Mouse (Mus musculus): ENCODE results near the gene Pafah1b1. TPM values are rescaled to one million over a fixed set of nuclear protein-coding genes. Genes with fewer than 3 reads are reported as not detected.

Gene Pafah1b1
- polyA plus RNA-seq, 1 experiment from 2014 or later, result 90.2 TPM

- Histone ChIP-seq H3K27me3 (ENCODE audit: control insufficient read depth, insufficient read depth, low read length) (no peaks in the 10 kb centered on the region), H3K4me1 (replicated peaks; ENCODE audit: control insufficient read depth, insufficient read depth, low read length) (no peaks in the 10 kb centered on the region), H3K4me3 (ENCODE audit: low read depth, low read length) (no peak overlapping the region), H3K36me3 (ENCODE audit: control insufficient read depth, insufficient read depth, low read length) (no peaks in the 10 kb centered on the region), H3K9ac (ENCODE audit: low read length) (no peak overlapping the region), H3K4me2 (ENCODE audit: low read depth, low read length, severe bottlenecking) (no peak overlapping the region), H3K9me3 (ENCODE audit: control insufficient read depth, low read length) (no peaks in the 10 kb centered on the region), H3K27ac (ENCODE audit: low read depth, low read length) (no peak overlapping the region)
- DNase-seq (ENCODE audit: low spot score) (no peak), ATAC-seq (replicated peaks; ENCODE audit: low FRiP score) (no peak)
- 83% methylated on average over 10 of the region's 10 CpGs for WGBS
These were observed 39.6 kb upstream of the Pafah1b1 start for GRCm38 (mm10) chr11:74763960-74764625.

- WGBS, result 79% methylated on average over 12 of the region's 12 CpGs
- Histone ChIP-seq H3K27ac (ENCODE audit: low read depth, low read length) (no peak overlapping the region), H3K4me3 (ENCODE audit: low read depth, low read length) (no peak overlapping the region), H3K9ac (ENCODE audit: low read length) (no peak overlapping the region), H3K4me2 (ENCODE audit: low read depth, low read length, severe bottlenecking) (no peak overlapping the region), H3K27me3 (ENCODE audit: control insufficient read depth, insufficient read depth, low read length) (no peaks in the 10 kb centered on the region), H3K9me3 (ENCODE audit: control insufficient read depth, low read length) (no peaks in the 10 kb centered on the region), H3K4me1 (replicated peaks; ENCODE audit: control insufficient read depth, insufficient read depth, low read length) (no peaks in the 10 kb centered on the region), H3K36me3 (ENCODE audit: control insufficient read depth, insufficient read depth, low read length) (no peaks in the 10 kb centered on the region)
- ATAC-seq (replicated peaks; ENCODE audit: low FRiP score) (no peak), DNase-seq (ENCODE audit: low spot score) (no peak)
These were observed 36.7 kb upstream of the Pafah1b1 start for GRCm38 (mm10) chr11:74761011-74761705.

GRCm38 (mm10) chr11:74756631-74757030 is 32.2 kb upstream of the Pafah1b1 start:
- no peak for ATAC-seq (replicated peaks; ENCODE audit: low FRiP score)

GRCm38 (mm10) chr11:74751352-74752066 is 27.0 kb upstream of the Pafah1b1 start:
- peak overlapping the region; percentile 35; the same call in 1 of the 2 replicates for H3K9ac ChIP-seq (ENCODE audit: low read length)
- H3K4me3 ChIP-seq (ENCODE audit: low read depth, low read length), result no peak overlapping the region
- no peaks in the 10 kb centered on the region for H3K27me3 ChIP-seq (ENCODE audit: control insufficient read depth, insufficient read depth, low read length)
- 26% methylated on average over 9 of the region's 9 CpGs for WGBS
- no peak overlapping the region for H3K4me2 ChIP-seq (ENCODE audit: low read depth, low read length, severe bottlenecking)
- H3K36me3 ChIP-seq (ENCODE audit: control insufficient read depth, insufficient read depth, low read length), result no peaks in the 10 kb centered on the region
- no peaks in the 10 kb centered on the region for H3K9me3 ChIP-seq (ENCODE audit: control insufficient read depth, low read length)
- peaks cover 3% of the 10 kb centered on the region; the same call in 1 of the 2 replicates for H3K4me1 ChIP-seq (replicated peaks; ENCODE audit: control insufficient read depth, insufficient read depth, low read length)
- ATAC-seq (replicated peaks; ENCODE audit: low FRiP score) (peak; percentile 60), DNase-seq (ENCODE audit: low spot score) (no peak)
- H3K27ac ChIP-seq (ENCODE audit: low read depth, low read length), result peak overlapping the region; percentile 70

More at GRCm38 (mm10) chr11:74756631-74757030, 32.2 kb upstream of the Pafah1b1 start:
- no peak for DNase-seq (ENCODE audit: low spot score)
- Histone ChIP-seq H3K9me3 (ENCODE audit: control insufficient read depth, low read length) (no peaks in the 10 kb centered on the region), H3K27ac (ENCODE audit: low read depth, low read length) (no peak overlapping the region), H3K4me2 (ENCODE audit: low read depth, low read length, severe bottlenecking) (no peak overlapping the region), H3K27me3 (ENCODE audit: control insufficient read depth, insufficient read depth, low read length) (no peaks in the 10 kb centered on the region), H3K9ac (ENCODE audit: low read length) (no peak overlapping the region), H3K36me3 (ENCODE audit: control insufficient read depth, insufficient read depth, low read length) (no peaks in the 10 kb centered on the region), H3K4me3 (ENCODE audit: low read depth, low read length) (no peak overlapping the region), H3K4me1 (replicated peaks; ENCODE audit: control insufficient read depth, insufficient read depth, low read length) (peaks cover 1% of the 10 kb centered on the region; the same call in 1 of the 2 replicates)
- WGBS, result 76% methylated on average over 2 of the region's 2 CpGs

DNA sequence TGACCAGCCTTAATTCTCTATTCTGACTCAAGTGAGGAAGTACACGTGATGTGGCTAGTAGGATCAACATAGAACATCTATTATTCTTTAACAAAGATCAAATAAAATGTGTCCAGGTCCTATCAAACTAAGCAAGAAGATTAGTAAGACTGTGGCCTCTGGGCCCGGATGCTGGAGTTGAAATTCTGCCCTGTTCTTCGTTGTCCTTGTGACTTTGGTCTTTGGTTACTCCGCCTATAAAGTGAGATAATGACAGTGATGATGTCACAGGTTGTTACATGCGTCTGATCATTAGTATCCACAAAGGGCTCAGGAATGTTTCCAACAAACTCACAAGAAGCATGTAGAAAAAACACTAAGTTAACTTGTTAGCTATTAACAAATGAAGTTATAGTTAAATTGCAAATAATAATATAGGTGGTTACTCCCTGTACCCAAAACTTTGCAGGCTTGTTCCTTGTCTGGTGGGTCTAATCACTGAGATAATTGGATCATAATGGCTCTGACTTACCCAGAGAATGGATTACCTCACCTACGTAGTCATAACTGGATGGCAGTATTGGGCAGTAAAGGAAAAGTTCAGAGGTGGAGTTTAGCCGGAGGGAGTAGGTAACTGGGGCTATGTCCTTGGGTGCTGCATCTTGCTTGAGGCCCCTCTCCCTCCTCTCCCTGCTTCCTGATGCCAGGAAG is 26.3 kb upstream of the Pafah1b1 start:
- peak overlapping the region; percentile 70 for H3K27ac ChIP-seq (ENCODE audit: low read depth, low read length)
- no peak for ATAC-seq (replicated peaks; ENCODE audit: low FRiP score)
- H3K27me3 ChIP-seq (ENCODE audit: control insufficient read depth, insufficient read depth, low read length), result no peaks in the 10 kb centered on the region
- H3K4me1 ChIP-seq (replicated peaks; ENCODE audit: control insufficient read depth, insufficient read depth, low read length), result peaks cover 3% of the 10 kb centered on the region; the same call in 1 of the 2 replicates
- no peak overlapping the region for H3K4me3 ChIP-seq (ENCODE audit: low read depth, low read length)
- WGBS, result 87% methylated on average over 7 of the region's 7 CpGs
- DNase-seq (ENCODE audit: low spot score), result no peak
- no peak overlapping the region for H3K4me2 ChIP-seq (ENCODE audit: low read depth, low read length, severe bottlenecking)
- no peaks in the 10 kb centered on the region for H3K36me3 ChIP-seq (ENCODE audit: control insufficient read depth, insufficient read depth, low read length)
- no peaks in the 10 kb centered on the region for H3K9me3 ChIP-seq (ENCODE audit: control insufficient read depth, low read length)
- H3K9ac ChIP-seq (ENCODE audit: low read length), result peak overlapping the region; percentile 35; the same call in 1 of the 2 replicates

- H3K4me3 ChIP-seq (ENCODE audit: low read depth, low read length), result no peak overlapping the region
- DNase-seq (ENCODE audit: low spot score) (no peak), ATAC-seq (replicated peaks; ENCODE audit: low FRiP score) (no peak)
- H3K27ac ChIP-seq (ENCODE audit: low read depth, low read length), result no peak overlapping the region
- H3K4me2 ChIP-seq (ENCODE audit: low read depth, low read length, severe bottlenecking), result no peak overlapping the region
- H3K27me3 ChIP-seq (ENCODE audit: control insufficient read depth, insufficient read depth, low read length), result no peaks in the 10 kb centered on the region
- H3K9ac ChIP-seq (ENCODE audit: low read length), result no peak overlapping the region
- H3K36me3 ChIP-seq (ENCODE audit: control insufficient read depth, insufficient read depth, low read length), result no peaks in the 10 kb centered on the region
- WGBS, result 92% methylated on average over 13 of the region's 13 CpGs
- peaks cover 3% of the 10 kb centered on the region; the same call in 1 of the 2 replicates for H3K4me1 ChIP-seq (replicated peaks; ENCODE audit: control insufficient read depth, insufficient read depth, low read length)
- H3K9me3 ChIP-seq (ENCODE audit: control insufficient read depth, low read length), result no peaks in the 10 kb centered on the region
These were observed 24.8 kb upstream of the Pafah1b1 start for GRCm38 (mm10) chr11:74749241-74749640.

DNA sequence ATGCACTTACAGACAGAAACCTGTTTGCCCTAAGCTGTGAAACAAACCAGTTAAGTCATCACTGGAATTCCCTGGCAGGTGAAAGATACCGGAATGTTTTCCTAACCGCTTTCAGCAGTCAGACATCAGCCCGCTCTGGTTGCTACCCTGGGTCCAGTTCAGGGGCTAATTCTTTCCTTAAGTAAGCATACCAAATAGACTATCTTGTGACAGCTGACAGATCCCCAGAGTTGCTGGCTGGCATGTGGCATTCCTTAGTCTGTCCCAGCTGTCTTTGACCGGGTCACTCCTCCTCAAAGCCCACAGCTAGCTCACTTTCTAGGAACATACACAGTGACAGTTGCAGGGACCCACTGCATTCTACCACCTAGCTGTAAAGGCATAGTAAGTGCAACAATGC is 23.6 kb upstream of the Pafah1b1 start:
- DNase-seq (ENCODE audit: low spot score) (no peak), ATAC-seq (replicated peaks; ENCODE audit: low FRiP score) (no peak)
- no peaks in the 10 kb centered on the region for H3K36me3 ChIP-seq (ENCODE audit: control insufficient read depth, insufficient read depth, low read length)
- H3K9me3 ChIP-seq (ENCODE audit: control insufficient read depth, low read length), result no peaks in the 10 kb centered on the region
- H3K4me2 ChIP-seq (ENCODE audit: low read depth, low read length, severe bottlenecking), result no peak overlapping the region
- no peak overlapping the region for H3K4me3 ChIP-seq (ENCODE audit: low read depth, low read length)
- no peak overlapping the region for H3K9ac ChIP-seq (ENCODE audit: low read length)
- H3K27me3 ChIP-seq (ENCODE audit: control insufficient read depth, insufficient read depth, low read length), result no peaks in the 10 kb centered on the region
- no peak overlapping the region for H3K27ac ChIP-seq (ENCODE audit: low read depth, low read length)
- peaks cover 3% of the 10 kb centered on the region; the same call in 1 of the 2 replicates for H3K4me1 ChIP-seq (replicated peaks; ENCODE audit: control insufficient read depth, insufficient read depth, low read length)
- WGBS, result 80% methylated on average over 4 of the region's 4 CpGs

DNA sequence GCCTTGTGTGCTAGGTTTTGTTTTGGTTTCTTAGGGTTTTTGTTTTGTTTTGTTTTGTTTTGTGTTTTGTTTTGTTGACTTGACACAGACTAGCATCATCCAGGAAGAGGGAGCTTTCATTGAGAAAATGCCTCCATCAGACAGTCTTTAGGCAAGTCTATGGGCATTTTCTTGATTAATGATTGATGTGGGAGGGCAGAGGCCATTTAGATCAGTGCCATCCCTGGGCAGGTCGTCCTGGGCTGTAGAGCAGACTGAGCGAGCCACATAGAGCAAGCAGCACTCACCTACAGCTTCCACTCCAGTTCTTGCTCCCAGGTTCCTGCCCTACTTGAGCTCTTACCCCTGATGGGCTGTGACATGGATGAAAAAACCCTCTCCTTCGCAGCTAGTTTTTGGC is 13.4 kb upstream of the Pafah1b1 start:
- no peak overlapping the region for H3K4me2 ChIP-seq (ENCODE audit: low read depth, low read length, severe bottlenecking)
- ATAC-seq (replicated peaks; ENCODE audit: low FRiP score) (no peak), DNase-seq (ENCODE audit: low spot score) (no peak)
- no peaks in the 10 kb centered on the region; the same call in 1 of the 2 replicates for H3K4me1 ChIP-seq (replicated peaks; ENCODE audit: control insufficient read depth, insufficient read depth, low read length)
- H3K4me3 ChIP-seq (ENCODE audit: low read depth, low read length), result no peak overlapping the region
- H3K27ac ChIP-seq (ENCODE audit: low read depth, low read length), result no peak overlapping the region
- no peak overlapping the region for H3K9ac ChIP-seq (ENCODE audit: low read length)
- WGBS, result 69% methylated on average over 3 of the region's 3 CpGs
- no peaks in the 10 kb centered on the region for H3K9me3 ChIP-seq (ENCODE audit: control insufficient read depth, low read length)
- no peaks in the 10 kb centered on the region for H3K36me3 ChIP-seq (ENCODE audit: control insufficient read depth, insufficient read depth, low read length)
- no peaks in the 10 kb centered on the region for H3K27me3 ChIP-seq (ENCODE audit: control insufficient read depth, insufficient read depth, low read length)

Data from forebrain, embryonic 11.5 days (tissue).